Mouse (Mus musculus) thymus, adult 2 months (tissue): ENCODE results near the gene 1190005I06Rik. TPM values are rescaled to one million over a fixed set of nuclear protein-coding genes. Genes with fewer than 3 reads are reported as not detected.
A peak's percentile ranks its signal among the peaks of the same experiment; 100 is the strongest.

ENCODE experiments used
- DNase-seq: peaks from one replicate; pipeline ENCODE4 v3.0.0; 2021
- H3K27ac ChIP-seq: fragments of 200-500 bp; 2 replicates; pipeline ENCODE4 v1.5.1; 2012; ENCODE audit warnings: low read length, control low read depth; ENCODE audit not compliant: control insufficient read depth, insufficient read depth
- H3K27me3 ChIP-seq: fragments of 200-500 bp; 2 replicates; pipeline ENCODE4 v1.6.1; 2012; ENCODE audit warnings: mild to moderate bottlenecking, low read length, moderate library complexity, mixed read lengths; ENCODE audit not compliant: control insufficient read depth, insufficient read depth
- H3K36me3 ChIP-seq: fragments of 200-500 bp; 2 replicates; pipeline ENCODE4 v1.6.1; 2012; ENCODE audit warnings: mild to moderate bottlenecking, low read length, moderate library complexity; ENCODE audit not compliant: control insufficient read depth, insufficient read depth
- H3K4me1 ChIP-seq: fragments of 200-500 bp; replicated peaks from 2 replicates; pipeline ENCODE4 v1.6.1; 2012; ENCODE audit warnings: low read length; ENCODE audit not compliant: control insufficient read depth, insufficient read depth
- H3K4me3 ChIP-seq: fragments of 200-500 bp; 2 replicates; pipeline ENCODE4 v1.5.1; 2012; ENCODE audit warnings: mild to moderate bottlenecking, low read length, control low read depth, moderate library complexity; ENCODE audit not compliant: control insufficient read depth, insufficient read depth
- CTCF ChIP-seq: fragments of 200-500 bp; IDR thresholded peaks from 2 replicates; pipeline ENCODE4 v1.5.1; 2012; ENCODE audit warnings: mild to moderate bottlenecking, control low read depth, low read length, moderate library complexity, borderline replicate concordance; ENCODE audit not compliant: control insufficient read depth, poor library complexity, insufficient read depth; ENCODE audit errors: extremely low read depth
- POLR2A ChIP-seq: fragments of 200-500 bp; IDR thresholded peaks from 2 replicates; pipeline ENCODE4 v1.6.1; 2012; ENCODE audit warnings: mild to moderate bottlenecking, low read length, control low read depth, moderate library complexity; ENCODE audit not compliant: control insufficient read depth, poor library complexity, insufficient read depth; ENCODE audit errors: extremely low read depth
- WGBS: fragments of 180-500 bp; shearing (Covaris S2); methylation state at CpG from one replicate; pipeline ENCODE4 v1.1.7; 2018; 5-methylcytosine and 5-hydroxymethylcytosine counted together
- polyA plus RNA-seq: library from polyadenylated mRNA; depleted of rRNA; stranded (reverse); fragments of >200 nt; gene quantifications from 2 replicates; pipeline ENCODE4 v1.2.3, GENCODE M21; 2012

1190005I06Rik gene
- polyA plus RNA-seq, 1 experiment: 5.6 TPM

- H3K27ac ChIP-seq: no peak overlapping the region
- H3K4me3 ChIP-seq: no peak overlapping the region
- no peaks in the 10 kb centered on the region for H3K27me3 ChIP-seq
- 0 out of 2 replicates have a peak, but pooled peaks cover 2% of the 10 kb centered on the region for H3K4me1 ChIP-seq
- no peak for TF ChIP-seq POLR2A
- TF ChIP-seq CTCF: no peak
- WGBS: 92% methylated on average over 6 of the region's 6 CpGs
- no peaks in the 10 kb centered on the region for H3K36me3 ChIP-seq
- no peak for DNase-seq
Observed at GRCm38 (mm10) chr8:120610824-120611223, 36.6 kb downstream of the 1190005I06Rik start.

DNA sequence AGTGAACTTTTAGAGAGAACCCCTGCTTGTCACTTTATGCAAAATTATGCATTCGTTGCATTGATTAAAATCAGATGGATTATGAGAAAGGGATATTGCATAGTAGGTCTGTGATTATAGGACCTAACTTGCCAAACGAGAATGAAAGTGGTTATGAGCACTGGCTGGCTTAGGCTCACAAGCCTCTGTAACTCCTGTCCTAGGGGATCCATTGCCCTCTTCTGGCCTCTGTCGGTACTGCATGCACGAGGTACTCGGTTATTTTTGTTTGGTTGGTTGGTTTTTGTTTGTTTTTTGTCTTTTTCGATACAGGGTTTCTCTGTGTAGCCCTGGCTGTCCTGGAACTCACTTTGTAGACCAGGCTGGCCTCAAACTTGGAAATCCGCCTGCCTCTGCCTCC lies 39.5 kb downstream of the 1190005I06Rik start:
- TF ChIP-seq POLR2A (no peak), CTCF (no peak)
- 14% methylated on average over 7 of the region's 7 CpGs for WGBS
- no peaks in the 10 kb centered on the region for H3K27me3 ChIP-seq
- DNase-seq: peak; percentile 80
- H3K36me3 ChIP-seq: no peaks in the 10 kb centered on the region
- 0 out of 2 replicates have a peak, but pooled peaks cover 2% of the 10 kb centered on the region for H3K4me1 ChIP-seq
- no peak overlapping the region for H3K4me3 ChIP-seq
- H3K27ac ChIP-seq: no peak overlapping the region

DNA sequence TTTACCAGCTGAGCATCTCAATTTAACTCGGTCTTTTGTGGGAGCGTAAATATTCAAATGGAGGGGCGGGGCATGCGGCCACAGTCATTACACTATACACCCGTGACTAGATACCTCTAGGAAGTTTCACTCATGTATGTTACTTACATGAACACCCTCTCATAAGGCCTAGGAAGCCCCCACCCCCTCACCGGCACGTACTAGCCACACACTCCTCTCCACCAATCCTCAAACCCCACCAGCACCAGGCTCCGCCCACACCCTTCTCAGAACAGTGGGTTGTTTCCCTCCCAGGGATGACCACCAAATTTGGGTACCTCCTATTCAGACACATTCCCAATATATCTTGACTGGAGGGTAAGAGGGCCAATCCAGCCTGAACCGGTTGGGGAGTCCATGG lies 40.0 kb downstream of the 1190005I06Rik start:
- WGBS: 87% methylated on average over 9 of the region's 9 CpGs
- DNase-seq: no peak
- no peak for TF ChIP-seq CTCF
- TF ChIP-seq POLR2A: no peak
- Histone ChIP-seq H3K4me3 (no peak overlapping the region), H3K27me3 (no peaks in the 10 kb centered on the region), H3K4me1 (0 out of 2 replicates have a peak, but pooled peaks cover 2% of the 10 kb centered on the region), H3K27ac (no peak overlapping the region), H3K36me3 (no peaks in the 10 kb centered on the region)

- H3K27ac ChIP-seq: no peak overlapping the region
- H3K27me3 ChIP-seq: no peaks in the 10 kb centered on the region
- H3K4me1 ChIP-seq: 0 out of 2 replicates have a peak, but pooled peaks cover 2% of the 10 kb centered on the region
- H3K4me3 ChIP-seq: no peak overlapping the region
- 97% methylated on average over 6 of the region's 6 CpGs for WGBS
- H3K36me3 ChIP-seq: no peaks in the 10 kb centered on the region
- TF ChIP-seq POLR2A (no peak), CTCF (no peak)
- no peak for DNase-seq
Observed at GRCm38 (mm10) chr8:120602672-120603071, 44.8 kb downstream of the 1190005I06Rik start.

DNA sequence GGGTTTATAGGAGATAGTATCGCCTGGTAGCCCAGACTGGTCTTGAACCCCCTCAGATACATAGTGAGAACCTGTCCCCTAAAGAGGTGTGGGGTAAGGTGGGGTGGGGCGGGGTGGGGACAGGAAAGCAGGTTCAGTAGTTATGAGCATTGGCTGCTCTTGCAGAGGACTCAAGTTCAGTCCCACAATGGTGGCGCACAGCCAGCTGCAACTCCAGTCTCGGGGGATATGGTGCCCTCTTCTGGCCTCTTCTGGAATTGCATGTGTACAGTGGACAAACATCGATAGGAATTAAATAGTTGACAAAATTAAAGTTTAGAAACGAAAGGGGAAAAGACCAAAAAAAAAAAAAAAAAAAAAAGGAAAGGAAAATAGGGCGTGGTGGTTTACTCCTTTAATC lies 47.9 kb downstream of the 1190005I06Rik start:
- no peaks in the 10 kb centered on the region for H3K36me3 ChIP-seq
- H3K4me3 ChIP-seq: no peak overlapping the region
- WGBS: 32% methylated on average over 7 of the region's 7 CpGs
- no peak overlapping the region for H3K27ac ChIP-seq
- H3K27me3 ChIP-seq: no peaks in the 10 kb centered on the region
- peak; percentile 82 for DNase-seq
- no peaks in the 10 kb centered on the region for H3K4me1 ChIP-seq
- TF ChIP-seq POLR2A: no peak
- peak; percentile 67; the same call in 1 of the 2 replicates for TF ChIP-seq CTCF

DNA sequence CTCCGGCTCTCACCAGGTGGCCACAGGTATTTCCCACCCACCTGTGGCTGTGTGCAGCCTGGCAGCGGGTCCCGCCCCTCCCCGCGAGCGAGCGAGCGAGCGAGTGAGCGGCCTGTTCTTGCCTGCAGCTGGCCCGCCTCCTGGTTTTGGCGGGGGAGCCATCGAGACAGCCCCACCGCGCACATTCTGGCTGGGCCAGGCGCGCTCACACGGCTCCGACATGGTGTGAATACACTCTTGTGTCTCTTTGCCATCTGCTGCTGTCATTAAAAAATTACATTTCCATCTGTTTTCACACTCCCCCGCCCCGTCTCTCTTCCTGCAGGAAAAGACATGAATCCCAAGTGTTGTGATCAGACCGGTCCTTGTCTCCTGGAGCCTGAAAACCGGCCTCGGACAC lies 48.9 kb downstream of the 1190005I06Rik start:
- Histone ChIP-seq H3K4me3 (no peak overlapping the region), H3K4me1 (no peaks in the 10 kb centered on the region), H3K27ac (no peak overlapping the region), H3K36me3 (no peaks in the 10 kb centered on the region), H3K27me3 (no peaks in the 10 kb centered on the region)
- no peak for DNase-seq
- TF ChIP-seq POLR2A (no peak), CTCF (no peak)
- WGBS: 93% methylated on average over 24 of the region's 24 CpGs

GRCm38 (mm10) chr8:120595963-120596362 lies 51.5 kb downstream of the 1190005I06Rik start:
- H3K27me3 ChIP-seq: no peaks in the 10 kb centered on the region
- no peaks in the 10 kb centered on the region for H3K4me1 ChIP-seq
- H3K4me3 ChIP-seq: no peak overlapping the region
- no peaks in the 10 kb centered on the region for H3K36me3 ChIP-seq
- no peak overlapping the region for H3K27ac ChIP-seq
- DNase-seq: peak; percentile 64
- WGBS: 15% methylated on average over 5 of the region's 5 CpGs
- TF ChIP-seq POLR2A (no peak), CTCF (peak; percentile 50; the same call in 1 of the 2 replicates)
